9 mouse cellular contexts compared by ENCODE assay signal in the genomic region with DNA sequence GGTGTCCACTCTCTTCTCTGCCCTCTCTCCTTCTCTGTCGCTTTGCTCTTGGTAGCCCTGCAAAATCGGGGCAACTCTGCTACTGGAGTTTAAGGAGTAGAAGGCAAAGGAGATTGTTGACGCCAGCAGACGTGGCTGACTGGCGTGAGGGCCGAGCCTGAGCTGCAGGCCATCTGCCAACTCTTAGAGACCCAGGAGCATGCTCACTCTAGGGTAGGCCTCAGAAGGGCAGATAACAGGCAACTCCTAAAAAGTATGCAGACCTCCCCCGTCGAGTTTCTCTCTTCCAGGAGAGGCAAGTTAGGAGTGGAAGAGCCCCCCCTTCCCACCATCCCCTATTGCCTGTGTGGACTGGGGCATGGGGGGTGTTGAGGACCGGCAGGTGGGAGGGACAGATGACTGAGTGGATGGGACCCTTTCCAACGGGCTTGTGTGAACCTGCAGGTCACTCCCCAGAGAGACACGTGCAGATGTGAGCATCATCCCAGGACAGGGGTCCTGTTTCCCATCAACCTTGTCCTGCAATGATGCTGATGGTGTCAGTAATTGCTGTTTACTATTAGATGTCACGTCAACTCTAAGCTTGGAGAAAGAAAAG. TPM values are rescaled to one million over a fixed set of nuclear protein-coding genes. Genes with fewer than 3 reads are reported as not detected.
A peak's percentile ranks its signal among the peaks of the same experiment; 100 is the strongest.
DNase-seq lines count a peak whose midpoint lies in the region; ATAC-seq and TF ChIP-seq lines count a peak whose summit lies in the region.
"Had no signal": no experiment of that assay in that cellular context is flagged by ENCODE, and none has a peak within 500 bp of the region (broad histone marks: within the 10 kb centered on the region; RNA-seq: fewer than 3 reads in every experiment).

No protein-coding gene starts in this region.

- peak overlapping the region; percentile 67 for H3K4me3 ChIP-seq in heart, adult 2 months
- H3K4me3 ChIP-seq in intestine, postnatal 0 days (ENCODE audit: low read depth, low read length), result peak overlapping the region; percentile 74

- peaks cover 8% of the 10 kb centered on the region for H3K27me3 ChIP-seq in heart, adult 2 months (ENCODE audit: control insufficient read depth, insufficient read depth, low read length)
- H3K27me3 ChIP-seq in intestine, postnatal 0 days (replicated peaks; ENCODE audit: control insufficient read depth, insufficient read depth, low read length), result peaks cover 48% of the 10 kb centered on the region

- H3K36me3 ChIP-seq in heart, adult 2 months (ENCODE audit: control insufficient read depth, insufficient read depth, low read length), result no peaks in the 10 kb centered on the region
- no peaks in the 10 kb centered on the region for H3K36me3 ChIP-seq in intestine, postnatal 0 days (ENCODE audit: control insufficient read depth, insufficient read depth)

- DNase-seq in heart, adult 2 months, result peak in 1 of 2 experiments; percentile 48
- no peak for DNase-seq in heart, postnatal 10 days
- DNase-seq in embryo, embryonic 11 days, result peak; percentile 52
- peak; percentile 62 for DNase-seq in lung, postnatal 14 days
- DNase-seq in layer of hippocampus, adult 8-10 months (ENCODE audit: low spot score in 2 of 2), result no peak
- DNase-seq in Muller cell, postnatal 12 days (ENCODE audit: inconsistent ontology term), result no peak

- TF ChIP-seq POLR2A in heart, adult 2 months (IDR thresholded peaks at IDR 0.05; ENCODE audit: insufficient read depth, low read depth, low read length), result no peak

- H3K9me3 ChIP-seq in intestine, postnatal 0 days (ENCODE audit: control insufficient read depth), result no peaks in the 10 kb centered on the region

- H3K9ac ChIP-seq in heart, adult 2 months (ENCODE audit: low read depth, low read length), result no peak overlapping the region
- H3K9ac ChIP-seq in intestine, postnatal 0 days (ENCODE audit: low read depth, low read length), result peak overlapping the region; percentile 70

- peak overlapping the region; percentile 99 for H3K4me2 ChIP-seq in intestine, postnatal 0 days (replicated peaks; ENCODE audit: low read depth)

- H3K79me2 ChIP-seq in heart, adult 2 months (replicated peaks; ENCODE audit: control insufficient read depth, insufficient read depth, low read length), result no peaks in the 10 kb centered on the region

- peak overlapping the region; percentile 79 for H3K27ac ChIP-seq in heart, adult 2 months
- peak overlapping the region; percentile 70 for H3K27ac ChIP-seq in intestine, postnatal 0 days (ENCODE audit: low read depth, low read length)

- no peak for TF ChIP-seq CTCF in heart, adult 2 months (IDR thresholded peaks at IDR 0.05)
- no peak for TF ChIP-seq CTCF in intestine, postnatal 0 days (IDR thresholded peaks at IDR 0.05; ENCODE audit: low read depth)

- H3K4me1 ChIP-seq in heart, adult 2 months (ENCODE audit: control insufficient read depth, insufficient read depth, low read length), result no peaks in the 10 kb centered on the region
- no peaks in the 10 kb centered on the region for H3K4me1 ChIP-seq in intestine, postnatal 0 days (replicated peaks; ENCODE audit: control insufficient read depth, insufficient read depth, low read length)

- ATAC-seq in intestine, postnatal 0 days, result peak; percentile 15; the same call in 1 of the 2 replicates
- no peak for ATAC-seq in megakaryocyte progenitor cell, adult 5-6 weeks (replicated peaks; ENCODE audit: poor library complexity)

- WGBS in heart, adult 2 months, result 14% methylated on average over 12 of the region's 12 CpGs
- WGBS in intestine, postnatal 0 days, result 29% methylated on average over 12 of the region's 12 CpGs

- intact Hi-C loops in heart, adult 2 months (cut with DNase I), result loop anchor here (2.0 to 5.0 kb wide), 2 partner anchors 32 to 72 kb away; partner anchors contain the start of gene Hoxa4
- intact Hi-C loops in heart, postnatal 10 days (cut with DNase I), result loop anchor here (2.0 to 5.0 kb wide), 2 partner anchors 72 to 146 kb away; partner anchors contain the start of gene Skap2

- TF ChIP-seq EP300 in heart, adult 2 months (IDR thresholded peaks at IDR 0.05; ENCODE audit: insufficient read depth, low read depth, low read length), result no peak

RNA-seq across cellular contexts. Expression of gene Hoxa1, which starts 1.1 kb away (rescaled TPM):
- under 1 TPM in 1 of 2 experiments, not detected in 1; 0.20 TPM for total RNA-seq in heart, adult 2 months (2021)
- polyA plus RNA-seq in heart, adult 2 months (2012; rRNA removed), result 0.32 and 0.43 TPM in 2 replicates
- total RNA-seq in heart, postnatal 10 days (2021), result under 1 TPM; 0.22 to 0.30 TPM
- 0.37 and 0.52 TPM in 2 replicates for polyA plus RNA-seq in intestine, postnatal 0 days (2015; fragmentation: Nextera tagmentation; extraction: Ambion mirVana)
- not detected for total RNA-seq in layer of hippocampus, adult 8-10 months (2022)
- total RNA-seq in megakaryocyte progenitor cell, adult 5-6 weeks (2015), result 0.15 and 0.17 TPM in 2 replicates
- total RNA-seq in megakaryocyte progenitor cell, adult 5-6 weeks (2017), result 0.10 TPM in 1 of 2 replicates, not detected in the other
- total RNA-seq: MEL had no signal

RNA-seq across cellular contexts. Expression of gene Hoxa2, which starts 5.4 kb away (rescaled TPM):
- total RNA-seq in heart, adult 2 months (2021), result under 1 TPM; 0.11 to 0.21 TPM
- polyA plus RNA-seq in heart, adult 2 months (2012; rRNA removed), result 0.84 TPM in 1 of 2 replicates, not detected in the other
- 1 to 10 TPM in 1 of 2 experiments, under 1 TPM in 1; 0.98 to 1.0 TPM for total RNA-seq in heart, postnatal 10 days (2021)
- polyA plus RNA-seq in intestine, postnatal 0 days (2015; fragmentation: Nextera tagmentation; extraction: Ambion mirVana), result 3.3 TPM in 2 replicates
- not detected for total RNA-seq in layer of hippocampus, adult 8-10 months (2022)
- 0.86 TPM in 1 of 2 replicates, not detected in the other for total RNA-seq in megakaryocyte progenitor cell, adult 5-6 weeks (2015)
- 0.34 TPM in 1 of 2 replicates, not detected in the other for total RNA-seq in megakaryocyte progenitor cell, adult 5-6 weeks (2017)
- total RNA-seq: MEL had no signal

RNA-seq across cellular contexts. Expression of gene 5730596B20Rik, which starts 18.0 kb away (rescaled TPM):
- total RNA-seq in heart, adult 2 months (2021), result not detected
- not detected in 2 replicates for polyA plus RNA-seq in heart, adult 2 months (2012; rRNA removed)
- total RNA-seq in heart, postnatal 10 days (2021), result under 1 TPM; 0.10 to 0.17 TPM
- polyA plus RNA-seq in intestine, postnatal 0 days (2015; fragmentation: Nextera tagmentation; extraction: Ambion mirVana), result 0.61 and 0.97 TPM in 2 replicates
- not detected for total RNA-seq in layer of hippocampus, adult 8-10 months (2022)
- total RNA-seq in megakaryocyte progenitor cell, adult 5-6 weeks (2015), result not detected in 2 replicates
- total RNA-seq in megakaryocyte progenitor cell, adult 5-6 weeks (2017), result not detected in 2 replicates
- total RNA-seq: MEL had no signal

RNA-seq across cellular contexts. Expression of gene Hoxa4, which starts 32.3 kb away (rescaled TPM):
- under 1 TPM; 0.14 to 0.34 TPM for total RNA-seq in heart, adult 2 months (2021)
- polyA plus RNA-seq in heart, adult 2 months (2012; rRNA removed), result 0.76 and 0.84 TPM in 2 replicates
- 1 to 10 TPM in 1 of 2 experiments, under 1 TPM in 1; 0.69 to 1.3 TPM for total RNA-seq in heart, postnatal 10 days (2021)
- 3.6 and 4.5 TPM in 2 replicates for polyA plus RNA-seq in intestine, postnatal 0 days (2015; fragmentation: Nextera tagmentation; extraction: Ambion mirVana)
- not detected for total RNA-seq in layer of hippocampus, adult 8-10 months (2022)
- 0.88 and 1.9 TPM in 2 replicates for total RNA-seq in megakaryocyte progenitor cell, adult 5-6 weeks (2015)
- total RNA-seq in megakaryocyte progenitor cell, adult 5-6 weeks (2017), result 0.71 and 1.3 TPM in 2 replicates
- total RNA-seq: MEL had no signal

RNA-seq across cellular contexts. Expression of gene Hoxa5, which starts 45.1 kb away (rescaled TPM):
- total RNA-seq in heart, adult 2 months (2021), result under 1 TPM; 0.26 to 0.45 TPM
- polyA plus RNA-seq in heart, adult 2 months (2012; rRNA removed), result 0.94 and 0.96 TPM in 2 replicates
- 1 to 10 TPM; 1.2 to 1.6 TPM for total RNA-seq in heart, postnatal 10 days (2021)
- polyA plus RNA-seq in intestine, postnatal 0 days (2015; fragmentation: Nextera tagmentation; extraction: Ambion mirVana), result 14.8 and 15.3 TPM in 2 replicates
- not detected for total RNA-seq in layer of hippocampus, adult 8-10 months (2022)
- 2.3 and 3.1 TPM in 2 replicates for total RNA-seq in megakaryocyte progenitor cell, adult 5-6 weeks (2015)
- total RNA-seq in megakaryocyte progenitor cell, adult 5-6 weeks (2017), result 0.83 and 1.1 TPM in 2 replicates
- total RNA-seq: MEL had no signal

Comparison
In these comparisons a context has a peak if more than half of its experiments do, and no peak if none do; other contexts are left out.
1. DNase-seq: peak in embryo, embryonic 11 days (single experiment) and lung, postnatal 14 days (single experiment); none in heart, postnatal 10 days (0 of 2), layer of hippocampus, adult 8-10 months (0 of 2) and Muller cell, postnatal 12 days (single experiment).